Mouse (Mus musculus): ENCODE measurements around the gene Elf5. TPM values are rescaled to one million over a fixed set of nuclear protein-coding genes. Genes with fewer than 3 reads are reported as not detected.

The Elf5 gene
- polyA plus RNA-seq, 1 experiment from 2014 or later, result 0.11 TPM

- Histone ChIP-seq H3K9me3 (ENCODE audit: control insufficient read depth, low read length) (no peaks in the 10 kb centered on the region), H3K27ac (replicated peaks in 1 of 2; ENCODE audit: control insufficient read depth in 1 of 2, insufficient read depth in 1 of 2, low read depth in 2 of 2, low read length in 2 of 2) (no peak overlapping the region), H3K4me1 (ENCODE audit: control insufficient read depth in 2 of 2, insufficient read depth in 2 of 2, low read length in 2 of 2) (peaks cover 8 to 12% of the 10 kb centered on the region in 2 experiments; a peak in 3 of 4 replicates), H3K36me3 (ENCODE audit: control insufficient read depth, insufficient read depth, low read length) (no peaks in the 10 kb centered on the region), H3K4me2 (ENCODE audit: low read length) (peak overlapping the region; percentile 23; the same call in 1 of the 2 replicates), H3K4me3 (ENCODE audit: control insufficient read depth in 1 of 2, insufficient read depth in 1 of 2, low read depth in 1 of 2, low read length in 2 of 2) (no peak overlapping the region), H3K9ac (ENCODE audit: low read length) (no peak overlapping the region), H3K27me3 (ENCODE audit: control insufficient read depth, insufficient read depth, low read length) (no peaks in the 10 kb centered on the region)
- ATAC-seq (ENCODE audit: insufficient number of reproducible peaks, insufficient read depth, low FRiP score, low read depth), result no peak
- WGBS, result 67% methylated on average over 12 of the region's 12 CpGs
Observed at GRCm38 (mm10) chr2:103423884-103424283, 12.4 kb downstream of the Elf5 start.

DNA sequence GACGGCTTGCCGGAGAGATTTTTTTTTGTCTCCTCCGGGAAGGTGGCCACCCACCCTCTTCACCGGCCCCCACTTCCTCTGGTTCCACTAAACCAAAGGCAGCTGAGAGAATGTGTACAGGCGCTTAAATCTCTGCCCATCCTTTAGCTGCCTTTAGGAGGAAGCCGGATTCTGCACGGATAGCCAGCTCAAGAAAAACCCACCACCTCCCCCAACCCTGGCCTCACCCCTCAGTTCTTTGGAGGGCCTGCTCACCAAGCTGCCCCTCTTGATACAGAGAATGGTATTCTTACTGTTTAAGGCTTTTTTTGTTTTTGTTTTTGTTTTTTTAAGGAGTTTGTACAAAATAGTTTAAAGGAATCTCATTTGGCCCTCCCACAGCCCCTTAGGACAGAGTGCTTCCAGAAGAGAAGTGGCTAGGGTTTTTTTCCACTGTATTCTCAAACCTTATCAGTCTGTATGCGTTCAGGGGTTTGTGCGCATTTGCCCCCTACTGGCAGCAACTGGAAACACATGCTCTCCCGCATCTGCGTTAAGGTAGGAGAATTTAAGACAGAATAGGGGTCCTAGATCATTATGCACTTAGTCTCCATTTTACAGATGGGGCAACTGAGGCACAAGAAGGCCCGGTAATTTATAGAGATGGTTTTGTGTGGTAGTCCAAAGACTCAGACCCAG, 13.0 kb downstream of the Elf5 start:
- H3K9ac ChIP-seq (ENCODE audit: low read length), result no peak overlapping the region
- WGBS, result 22% methylated on average over 12 of the region's 12 CpGs
- ATAC-seq (ENCODE audit: insufficient number of reproducible peaks, insufficient read depth, low FRiP score, low read depth), result no peak
- no peaks in the 10 kb centered on the region for H3K27me3 ChIP-seq (ENCODE audit: control insufficient read depth, insufficient read depth, low read length)
- H3K4me1 ChIP-seq (ENCODE audit: control insufficient read depth in 2 of 2, insufficient read depth in 2 of 2, low read length in 2 of 2), result peaks cover 8 to 12% of the 10 kb centered on the region in 2 experiments; a peak in 3 of 4 replicates
- H3K4me3 ChIP-seq (ENCODE audit: control insufficient read depth in 1 of 2, insufficient read depth in 1 of 2, low read depth in 1 of 2, low read length in 2 of 2), result no peak overlapping the region
- H3K9me3 ChIP-seq (ENCODE audit: control insufficient read depth, low read length), result no peaks in the 10 kb centered on the region
- H3K27ac ChIP-seq (replicated peaks in 1 of 2; ENCODE audit: control insufficient read depth in 1 of 2, insufficient read depth in 1 of 2, low read depth in 2 of 2, low read length in 2 of 2), result no peak overlapping the region
- no peaks in the 10 kb centered on the region for H3K36me3 ChIP-seq (ENCODE audit: control insufficient read depth, insufficient read depth, low read length)
- H3K4me2 ChIP-seq (ENCODE audit: low read length), result peak overlapping the region; percentile 23; the same call in 1 of the 2 replicates

DNA sequence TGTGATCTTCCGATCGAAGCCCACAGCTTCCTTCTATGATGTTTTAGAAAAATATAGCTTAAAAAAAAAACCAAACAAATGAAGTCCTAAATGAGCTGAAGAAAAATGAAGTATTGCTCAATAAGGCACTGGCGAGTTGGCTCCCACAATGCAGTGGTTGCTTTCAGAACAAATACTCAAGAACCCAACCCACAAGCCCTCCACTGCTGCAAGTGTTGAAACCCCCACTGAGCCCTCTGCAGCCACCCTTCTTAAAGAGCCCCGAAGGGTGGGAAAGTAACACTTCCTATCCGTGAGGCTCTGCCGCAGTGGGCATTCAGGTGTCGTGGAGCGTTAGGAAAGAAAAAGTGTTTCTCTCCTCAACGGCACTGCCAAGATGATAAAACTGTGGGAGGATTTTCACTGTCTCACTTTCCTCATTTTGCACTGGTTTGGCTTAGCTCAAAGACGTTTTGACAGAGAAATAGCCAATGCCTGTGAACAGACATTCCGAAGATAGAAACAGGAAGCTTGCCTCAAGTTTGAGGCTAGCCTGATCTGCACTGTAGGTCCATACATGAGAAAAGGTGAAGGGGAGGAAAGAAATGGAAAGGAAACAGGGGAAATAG, 14.1 kb downstream of the Elf5 start:
- no peak for ATAC-seq (ENCODE audit: insufficient number of reproducible peaks, insufficient read depth, low FRiP score, low read depth)
- 62% methylated on average over 11 of the region's 11 CpGs for WGBS
- Histone ChIP-seq H3K36me3 (ENCODE audit: control insufficient read depth, insufficient read depth, low read length) (no peaks in the 10 kb centered on the region), H3K4me1 (ENCODE audit: control insufficient read depth in 2 of 2, insufficient read depth in 2 of 2, low read length in 2 of 2) (peaks cover 7 to 11% of the 10 kb centered on the region in 2 experiments; a peak in 3 of 4 replicates), H3K27ac (replicated peaks in 1 of 2; ENCODE audit: control insufficient read depth in 1 of 2, insufficient read depth in 1 of 2, low read depth in 2 of 2, low read length in 2 of 2) (no peak overlapping the region), H3K27me3 (ENCODE audit: control insufficient read depth, insufficient read depth, low read length) (no peaks in the 10 kb centered on the region), H3K9ac (ENCODE audit: low read length) (no peak overlapping the region), H3K9me3 (ENCODE audit: control insufficient read depth, low read length) (no peaks in the 10 kb centered on the region), H3K4me3 (ENCODE audit: control insufficient read depth in 1 of 2, insufficient read depth in 1 of 2, low read depth in 1 of 2, low read length in 2 of 2) (no peak overlapping the region), H3K4me2 (ENCODE audit: low read length) (no peak overlapping the region)

DNA sequence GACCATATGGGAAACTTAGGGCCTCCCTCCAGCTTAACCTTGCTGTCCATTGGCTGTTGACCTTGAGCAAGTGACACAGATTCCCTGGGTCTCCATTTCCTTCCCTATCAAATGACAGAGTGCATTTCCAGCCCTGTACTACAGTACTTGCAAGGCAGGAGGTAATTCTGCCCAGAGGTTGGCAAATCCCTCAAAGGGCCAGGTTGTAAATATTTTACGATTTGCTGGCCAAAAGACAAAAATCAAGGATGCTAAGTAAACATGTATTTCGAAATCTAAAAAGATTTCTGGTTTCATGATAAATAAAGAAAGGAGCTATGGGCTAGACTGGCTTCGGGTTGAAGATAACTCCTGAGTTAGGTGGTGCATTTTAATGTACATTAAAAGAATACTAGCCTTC, 16.9 kb downstream of the Elf5 start:
- Histone ChIP-seq H3K4me1 (ENCODE audit: control insufficient read depth in 2 of 2, insufficient read depth in 2 of 2, low read length in 2 of 2) (peaks cover 7 to 10% of the 10 kb centered on the region in 2 experiments), H3K4me2 (ENCODE audit: low read length) (no peak overlapping the region), H3K9me3 (ENCODE audit: control insufficient read depth, low read length) (no peaks in the 10 kb centered on the region), H3K27me3 (ENCODE audit: control insufficient read depth, insufficient read depth, low read length) (no peaks in the 10 kb centered on the region), H3K27ac (replicated peaks in 1 of 2; ENCODE audit: control insufficient read depth in 1 of 2, insufficient read depth in 1 of 2, low read depth in 2 of 2, low read length in 2 of 2) (no peak overlapping the region), H3K9ac (ENCODE audit: low read length) (no peak overlapping the region), H3K4me3 (ENCODE audit: control insufficient read depth in 1 of 2, insufficient read depth in 1 of 2, low read depth in 1 of 2, low read length in 2 of 2) (no peak overlapping the region), H3K36me3 (ENCODE audit: control insufficient read depth, insufficient read depth, low read length) (no peaks in the 10 kb centered on the region)
- ATAC-seq (ENCODE audit: insufficient number of reproducible peaks, insufficient read depth, low FRiP score, low read depth), result no peak
- 84% methylated on average over 3 of the region's 3 CpGs for WGBS

GRCm38 (mm10) chr2:103430712-103431111, 19.2 kb downstream of the Elf5 start:
- H3K4me1 ChIP-seq (ENCODE audit: control insufficient read depth in 2 of 2, insufficient read depth in 2 of 2, low read length in 2 of 2), result peaks cover 3 to 5% of the 10 kb centered on the region in 2 experiments; a peak in 3 of 4 replicates
- no peaks in the 10 kb centered on the region for H3K27me3 ChIP-seq (ENCODE audit: control insufficient read depth, insufficient read depth, low read length)
- no peaks in the 10 kb centered on the region for H3K36me3 ChIP-seq (ENCODE audit: control insufficient read depth, insufficient read depth, low read length)
- H3K27ac ChIP-seq (replicated peaks in 1 of 2; ENCODE audit: control insufficient read depth in 1 of 2, insufficient read depth in 1 of 2, low read depth in 2 of 2, low read length in 2 of 2), result no peak overlapping the region
- no peak overlapping the region for H3K9ac ChIP-seq (ENCODE audit: low read length)
- H3K4me2 ChIP-seq (ENCODE audit: low read length), result no peak overlapping the region
- ATAC-seq (ENCODE audit: insufficient number of reproducible peaks, insufficient read depth, low FRiP score, low read depth), result no peak
- 26% methylated on average over 1 of the region's 1 CpGs for WGBS
- H3K4me3 ChIP-seq (ENCODE audit: control insufficient read depth in 1 of 2, insufficient read depth in 1 of 2, low read depth in 1 of 2, low read length in 2 of 2), result no peak overlapping the region
- H3K9me3 ChIP-seq (ENCODE audit: control insufficient read depth, low read length), result no peaks in the 10 kb centered on the region

DNA sequence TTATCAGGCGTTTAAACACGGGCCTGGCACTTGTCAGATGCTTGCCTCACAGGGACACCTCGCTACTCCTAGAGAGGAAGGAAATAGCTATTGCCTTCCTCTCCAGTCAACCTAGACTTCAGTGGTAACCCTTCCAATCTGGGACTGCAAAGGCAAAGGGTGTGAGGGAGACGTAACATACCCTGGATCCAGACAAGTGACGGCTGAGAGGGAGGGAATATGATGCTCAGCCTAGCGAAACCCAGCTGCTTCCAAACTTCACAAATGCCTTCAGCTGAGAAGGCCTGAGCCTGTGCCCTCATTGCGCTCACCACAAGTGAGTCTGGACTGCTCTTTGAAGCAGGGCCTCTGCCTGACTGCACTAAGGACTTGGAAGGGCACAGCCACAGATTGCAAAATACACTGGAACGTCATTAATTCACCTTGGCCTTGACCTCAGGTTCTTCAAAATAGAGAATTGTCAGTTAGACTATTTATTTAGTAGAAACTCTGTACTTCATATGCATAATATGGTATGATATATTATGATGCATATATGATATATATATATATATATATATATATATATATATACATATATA, 21.3 kb downstream of the Elf5 start:
- H3K9me3 ChIP-seq (ENCODE audit: control insufficient read depth, low read length), result no peaks in the 10 kb centered on the region
- H3K36me3 ChIP-seq (ENCODE audit: control insufficient read depth, insufficient read depth, low read length), result no peaks in the 10 kb centered on the region
- WGBS, result 26% methylated on average over 8 of the region's 8 CpGs
- no peak for ATAC-seq (ENCODE audit: insufficient number of reproducible peaks, insufficient read depth, low FRiP score, low read depth)
- peak overlapping the region in 1 of 2 experiments; percentile 24; a peak in 2 of 4 replicates for H3K27ac ChIP-seq (replicated peaks in 1 of 2; ENCODE audit: control insufficient read depth in 1 of 2, insufficient read depth in 1 of 2, low read depth in 2 of 2, low read length in 2 of 2)
- H3K4me1 ChIP-seq (ENCODE audit: control insufficient read depth in 2 of 2, insufficient read depth in 2 of 2, low read length in 2 of 2), result peaks cover 7 to 15% of the 10 kb centered on the region in 2 experiments
- no peak overlapping the region for H3K9ac ChIP-seq (ENCODE audit: low read length)
- H3K4me2 ChIP-seq (ENCODE audit: low read length), result no peak overlapping the region
- H3K27me3 ChIP-seq (ENCODE audit: control insufficient read depth, insufficient read depth, low read length), result no peaks in the 10 kb centered on the region
- no peak overlapping the region for H3K4me3 ChIP-seq (ENCODE audit: control insufficient read depth in 1 of 2, insufficient read depth in 1 of 2, low read depth in 1 of 2, low read length in 2 of 2)

DNA sequence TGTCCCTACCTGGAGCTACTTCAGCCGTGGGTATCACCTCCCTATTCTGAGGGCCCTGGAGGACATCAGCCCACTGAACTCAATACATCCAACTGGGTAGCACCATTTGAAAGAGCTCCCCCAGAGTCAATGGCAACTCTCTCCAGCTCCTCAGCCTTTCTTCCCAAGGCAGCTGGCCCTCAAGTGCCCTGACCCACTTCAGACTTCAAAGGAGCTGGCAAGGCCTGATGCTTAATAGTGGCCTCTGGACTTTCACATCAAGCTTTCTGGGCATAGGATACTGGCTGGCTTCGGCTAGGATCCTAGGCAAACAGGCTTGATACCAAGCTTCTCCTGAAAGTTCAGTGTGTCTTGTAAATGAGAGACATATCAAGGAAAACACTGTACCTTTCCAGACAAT, 23.6 kb downstream of the Elf5 start:
- H3K4me3 ChIP-seq (ENCODE audit: control insufficient read depth in 1 of 2, insufficient read depth in 1 of 2, low read depth in 1 of 2, low read length in 2 of 2), result no peak overlapping the region
- WGBS, result 72% methylated on average over 2 of the region's 2 CpGs
- no peak overlapping the region for H3K4me2 ChIP-seq (ENCODE audit: low read length)
- no peaks in the 10 kb centered on the region for H3K9me3 ChIP-seq (ENCODE audit: control insufficient read depth, low read length)
- no peaks in the 10 kb centered on the region for H3K36me3 ChIP-seq (ENCODE audit: control insufficient read depth, insufficient read depth, low read length)
- no peak overlapping the region for H3K27ac ChIP-seq (replicated peaks in 1 of 2; ENCODE audit: control insufficient read depth in 1 of 2, insufficient read depth in 1 of 2, low read depth in 2 of 2, low read length in 2 of 2)
- H3K4me1 ChIP-seq (ENCODE audit: control insufficient read depth in 2 of 2, insufficient read depth in 2 of 2, low read length in 2 of 2), result peaks cover 9 to 19% of the 10 kb centered on the region in 2 experiments
- H3K27me3 ChIP-seq (ENCODE audit: control insufficient read depth, insufficient read depth, low read length), result no peaks in the 10 kb centered on the region
- no peak overlapping the region for H3K9ac ChIP-seq (ENCODE audit: low read length)
- no peak for ATAC-seq (ENCODE audit: insufficient number of reproducible peaks, insufficient read depth, low FRiP score, low read depth)
